Mouse (Mus musculus): Measurements from ENCODE around the gene Arsj.

GRCm38 (mm10) chr3:126362392-126362791, 1.1 kb upstream of the Arsj start:
- TF ChIP-seq ZNF384 (IDR thresholded peaks at IDR 0.05; ENCODE audit: low read depth, low read length) (no peak), CTCF (conservative IDR thresholded peaks at IDR 0.05 in 1 of 2, IDR thresholded peaks at IDR 0.05 in 1 of 2; ENCODE audit: low read depth in 2 of 2, low read length in 2 of 2) (no peak), MAFK (IDR thresholded peaks at IDR 0.05; ENCODE audit: insufficient replicate concordance, low read length) (no peak), RAD21 (IDR thresholded peaks at IDR 0.05; ENCODE audit: low read depth, low read length) (no peak), EP300 (IDR thresholded peaks at IDR 0.05; ENCODE audit: low read length) (no peak), TCF12 (IDR thresholded peaks at IDR 0.05; ENCODE audit: low read depth, low read length) (no peak), ZKSCAN1 (IDR thresholded peaks at IDR 0.05; ENCODE audit: borderline replicate concordance, low read depth, low read length) (no peak)

Measured in CH12.LX (cell line).